Mouse (Mus musculus): Measurements from ENCODE around the gene Ghsr.

Ghsr gene

GRCm38 (mm10) chr3:27413566-27413965 is 42.4 kb downstream of the Ghsr start:
- no peak for DNase-seq

GRCm38 (mm10) chr3:27416786-27417185 is 45.6 kb downstream of the Ghsr start:
- DNase-seq, result no peak

GRCm38 (mm10) chr3:27418602-27419001 is 47.5 kb downstream of the Ghsr start:
- no peak for DNase-seq

- DNase-seq, result no peak
Measured at GRCm38 (mm10) chr3:27421980-27422379, 50.8 kb downstream of the Ghsr start.

- no peak for DNase-seq
Measured at GRCm38 (mm10) chr3:27422521-27422920, 51.4 kb downstream of the Ghsr start.

GRCm38 (mm10) chr3:27424049-27424667 is 53.0 kb downstream of the Ghsr start:
- DNase-seq, result no peak

- no peak for DNase-seq
Measured at GRCm38 (mm10) chr3:27427406-27427805, 56.3 kb downstream of the Ghsr start.

Measured in right cerebral cortex, postnatal 25 days (tissue).